Mouse (Mus musculus) embryo, embryonic 11.5 days (tissue): ENCODE measurements around the gene Rpl27.
A peak's percentile ranks its signal among the peaks of the same experiment; 100 is the strongest.
"Not testable (repeated sequence)": the region's sequence is repeated elsewhere in the genome, so short reads cannot be mapped to it uniquely, and the experiment has no call there.

Source experiments
- DNase-seq: peaks from one replicate; pipeline ENCODE4 v3.0.0-alpha.2; 2012; ENCODE audit warnings: low read depth, low spot score

The Rpl27 gene

DNA sequence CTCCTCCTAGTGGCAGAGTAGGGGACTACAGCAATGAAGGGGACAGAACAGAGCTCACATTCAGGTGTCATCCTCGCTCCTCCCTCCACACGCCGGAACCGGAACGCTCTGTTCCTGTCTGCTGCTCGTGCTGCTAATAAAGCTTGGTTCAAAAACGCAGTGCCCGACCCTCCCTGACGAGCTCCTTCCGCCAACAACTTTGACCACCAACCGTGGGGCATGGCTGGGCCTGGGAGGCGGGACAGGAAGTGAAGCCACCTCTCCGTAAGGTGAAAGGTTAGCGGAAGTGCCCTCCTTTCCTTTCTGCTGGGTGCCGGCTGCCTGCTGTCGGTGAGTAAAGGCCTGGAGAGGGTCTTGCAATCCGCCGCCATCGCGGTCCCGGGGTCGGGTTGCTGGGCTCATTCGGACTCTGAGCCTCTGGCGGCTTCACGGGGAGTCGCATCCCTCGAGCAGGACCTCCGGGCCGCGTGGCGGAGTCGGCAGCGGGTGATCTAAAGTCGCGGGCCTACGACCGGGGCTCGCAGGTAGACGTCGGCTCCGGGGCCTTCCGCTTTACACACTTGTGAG lies at the start of gene Rpl27:
Gene Rpl27, plus strand, starts transcription at position 172 of the 567 bp plus-strand sequence.
- peak; percentile 98 for DNase-seq

DNA sequence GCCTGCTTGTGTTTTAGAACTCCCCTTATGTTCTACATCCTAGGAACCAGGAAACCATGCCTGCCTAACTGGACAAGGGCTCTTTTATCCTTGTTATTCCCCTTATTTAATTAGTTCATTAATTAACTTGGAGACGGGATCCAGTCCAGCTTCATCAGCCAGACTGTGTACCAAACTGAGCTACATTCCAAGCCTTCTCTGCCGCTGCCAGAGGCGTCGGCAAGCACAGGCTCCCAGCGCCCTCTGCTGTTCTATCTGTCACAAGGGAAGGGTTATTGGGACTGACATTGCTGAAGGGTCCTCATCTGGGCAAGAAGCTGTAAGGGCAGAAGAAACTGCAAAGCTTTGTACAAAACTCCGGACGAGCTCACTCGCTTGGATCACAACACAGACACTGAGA lies 47.0 kb upstream of the Rpl27 start:
- DNase-seq = peak; percentile 61

DNA sequence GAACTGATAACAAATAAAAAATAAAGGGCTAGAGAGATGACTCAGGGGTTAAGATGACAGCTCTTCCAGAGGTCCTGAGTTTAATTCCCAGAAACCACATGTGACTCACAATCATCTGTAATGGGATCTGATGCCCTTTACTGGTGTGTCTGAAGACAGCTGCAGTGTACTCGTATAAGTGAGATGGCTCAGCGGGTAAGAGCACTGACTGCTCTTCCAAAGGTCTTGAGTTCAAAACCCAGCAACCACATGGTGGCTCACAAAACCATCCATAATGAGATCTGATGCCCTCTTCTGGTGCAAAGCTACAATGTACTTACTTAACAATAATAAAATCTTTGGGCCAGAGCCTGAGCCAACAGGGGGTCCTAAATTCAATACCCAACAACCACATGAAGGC lies 26.8 kb upstream of the Rpl27 start:
- no peak for DNase-seq

DNA sequence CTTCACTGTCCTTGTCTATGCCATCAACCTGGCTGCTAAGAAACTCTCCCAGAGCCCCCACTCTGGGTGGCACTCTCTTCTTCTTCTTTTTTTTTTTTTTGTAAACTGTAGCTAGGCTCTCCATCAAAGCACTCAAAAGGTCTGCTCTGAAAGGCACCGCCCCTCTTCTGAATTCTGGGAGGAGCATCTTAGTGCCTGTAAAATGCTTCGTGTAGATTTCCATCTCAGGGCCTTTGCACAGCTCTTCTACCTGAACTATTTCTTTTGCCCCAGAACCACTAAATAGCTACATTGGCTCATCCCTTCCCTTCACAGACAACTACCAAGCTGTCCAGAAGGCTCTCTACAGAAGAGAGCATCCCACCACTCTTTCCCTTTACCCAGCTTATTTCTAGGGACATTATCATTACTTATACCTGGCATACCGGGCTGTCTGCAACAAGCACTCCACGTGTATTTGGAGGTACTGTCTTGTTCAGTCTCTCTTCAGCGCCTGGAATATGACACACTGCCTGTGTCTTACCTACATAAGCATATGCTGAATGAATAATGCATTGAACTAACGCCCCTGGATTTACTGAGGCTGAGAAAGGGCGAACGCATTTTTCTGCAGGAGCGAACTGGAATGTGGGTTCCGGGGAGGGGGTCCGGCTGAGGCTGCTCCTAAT lies 25.5 kb upstream of the Rpl27 start:
- DNase-seq = no peak

DNA sequence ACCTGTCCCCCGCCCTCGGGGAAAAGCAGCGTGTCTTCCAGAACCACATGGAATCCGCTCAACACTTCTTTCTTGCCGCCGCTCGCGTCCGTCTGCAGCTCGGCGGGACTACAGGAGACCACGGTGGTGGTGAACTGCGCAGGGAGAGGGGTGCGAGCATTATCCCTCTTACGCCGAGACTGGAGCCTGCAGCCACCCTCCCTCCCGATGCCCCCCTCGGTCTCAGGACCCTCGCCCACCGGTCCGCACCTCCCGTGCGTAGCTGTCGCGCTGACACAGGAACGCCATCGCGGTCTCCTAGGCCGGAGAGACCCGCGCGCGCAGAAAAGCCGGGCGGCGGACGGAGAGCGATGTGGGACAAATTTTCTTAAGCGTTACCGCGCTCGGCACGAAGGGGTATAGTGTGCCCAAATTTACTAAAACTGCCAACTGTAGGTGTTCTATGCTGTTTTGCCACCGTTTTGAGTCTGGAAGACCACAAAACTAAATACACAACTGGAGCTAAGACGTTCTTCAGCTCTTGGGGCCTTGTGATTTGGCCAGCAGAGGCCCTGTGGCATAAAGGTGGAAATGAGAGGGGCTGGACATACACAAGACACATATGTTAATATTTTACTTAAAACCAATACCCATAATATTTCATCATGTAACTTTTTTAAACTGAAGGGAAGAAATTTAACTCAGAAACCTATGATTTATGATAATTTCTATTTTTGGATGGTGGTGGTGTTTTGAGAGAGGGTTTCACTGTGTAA lies 24.8 kb upstream of the Rpl27 start, which contains the start of gene Aarsd1:
Gene Aarsd1, minus strand, starts transcription at position 515 of the 755 bp plus-strand sequence.
- DNase-seq = peak; percentile 76

DNA sequence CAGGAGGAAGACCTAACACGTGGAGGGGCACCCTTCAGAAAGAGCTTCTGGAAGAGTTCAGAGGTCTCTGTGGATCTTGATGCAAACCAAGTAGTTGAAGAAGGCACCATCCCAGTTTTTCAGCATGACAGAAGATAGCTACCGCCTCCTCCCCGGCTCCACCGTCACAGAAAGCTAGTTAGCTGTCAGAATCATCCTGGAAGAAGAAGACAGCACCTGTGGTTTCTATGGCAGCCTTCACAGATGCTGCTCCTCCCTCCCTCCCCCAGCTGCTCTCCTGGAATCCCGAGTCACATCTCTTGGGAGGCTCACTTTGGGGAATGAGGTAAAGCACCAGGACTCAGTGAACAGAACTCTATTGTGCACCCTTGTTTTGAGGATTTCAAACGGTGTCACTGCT lies 23.1 kb upstream of the Rpl27 start:
- no peak for DNase-seq

DNA sequence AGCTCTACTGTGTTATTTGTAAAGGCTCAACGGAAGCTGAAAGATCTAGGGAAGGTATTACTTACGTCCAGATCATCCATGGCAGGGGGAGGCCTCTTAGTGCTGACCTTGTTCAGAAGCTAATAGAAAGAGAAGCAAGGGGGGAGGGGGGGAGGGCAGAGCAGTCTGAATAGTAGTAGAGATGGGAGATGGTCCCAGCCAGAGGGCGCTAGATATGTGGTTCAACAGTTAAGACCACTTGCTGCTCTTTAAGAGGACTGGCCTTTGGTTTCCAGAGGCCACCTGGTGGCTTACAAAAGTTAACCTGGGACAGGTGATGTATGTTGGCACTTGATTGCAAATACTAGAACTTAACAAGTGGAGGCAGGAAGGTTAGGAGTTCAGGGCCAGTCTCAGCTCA lies 22.5 kb upstream of the Rpl27 start:
- no peak for DNase-seq

DNA sequence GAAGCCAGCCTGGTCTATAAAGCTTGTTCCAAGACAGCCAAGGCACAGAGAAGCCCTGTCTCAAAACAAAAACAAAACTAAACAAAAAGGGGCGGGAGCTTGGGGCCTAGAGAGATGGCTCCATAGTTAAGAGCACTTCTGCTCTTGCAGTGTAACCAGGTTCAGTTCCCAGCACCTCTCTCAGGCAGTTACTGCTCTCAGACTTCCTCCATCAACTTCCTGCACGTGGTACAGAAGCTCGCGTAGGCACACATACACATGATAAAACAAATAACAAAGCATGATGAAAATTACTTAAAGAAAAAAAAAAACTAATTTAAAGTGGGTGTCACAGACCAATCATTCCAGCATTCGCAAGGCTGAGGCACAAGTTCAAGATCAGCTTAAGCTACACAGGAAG lies 21.9 kb upstream of the Rpl27 start:
- no peak for DNase-seq

DNA sequence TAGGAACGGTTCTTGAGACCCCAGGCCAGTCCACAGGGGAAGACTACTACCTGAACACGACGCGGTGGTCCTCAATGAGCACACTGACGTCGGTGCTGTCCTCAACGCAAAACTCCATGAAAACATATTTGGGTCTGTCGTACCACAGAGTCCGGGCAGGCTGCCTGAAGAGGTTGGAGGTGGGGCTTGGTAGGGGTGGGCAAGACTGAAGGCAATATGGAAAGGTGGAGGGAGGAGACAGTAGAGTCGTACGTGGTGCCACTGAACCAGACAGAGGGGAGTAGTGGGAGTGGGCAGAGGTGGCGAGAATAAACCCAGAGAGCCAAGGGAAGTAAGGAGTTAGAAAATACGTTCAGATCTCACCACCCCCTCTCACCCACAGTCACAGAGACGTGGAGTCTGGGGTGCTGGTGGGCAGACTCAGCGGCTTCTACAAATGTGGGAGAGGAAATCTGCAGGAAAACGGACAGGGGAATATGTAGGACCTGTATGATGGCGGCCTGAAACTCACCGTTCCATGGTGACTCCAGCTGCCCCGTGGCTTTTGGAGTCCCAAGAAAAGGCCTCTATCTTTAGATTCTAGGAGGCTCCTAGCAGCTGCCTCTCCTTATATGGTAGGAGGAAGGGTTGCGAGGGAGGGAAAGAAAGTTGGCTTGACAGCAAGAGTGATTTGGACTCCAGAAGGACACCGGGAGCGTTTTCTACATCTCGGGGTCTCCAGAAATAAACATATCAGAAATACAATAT lies 17.8 kb upstream of the Rpl27 start, which contains the start of gene Gm27029:
Gene Gm27029, minus strand, starts transcription at position 692 of the 747 bp plus-strand sequence.
- no peak for DNase-seq

DNA sequence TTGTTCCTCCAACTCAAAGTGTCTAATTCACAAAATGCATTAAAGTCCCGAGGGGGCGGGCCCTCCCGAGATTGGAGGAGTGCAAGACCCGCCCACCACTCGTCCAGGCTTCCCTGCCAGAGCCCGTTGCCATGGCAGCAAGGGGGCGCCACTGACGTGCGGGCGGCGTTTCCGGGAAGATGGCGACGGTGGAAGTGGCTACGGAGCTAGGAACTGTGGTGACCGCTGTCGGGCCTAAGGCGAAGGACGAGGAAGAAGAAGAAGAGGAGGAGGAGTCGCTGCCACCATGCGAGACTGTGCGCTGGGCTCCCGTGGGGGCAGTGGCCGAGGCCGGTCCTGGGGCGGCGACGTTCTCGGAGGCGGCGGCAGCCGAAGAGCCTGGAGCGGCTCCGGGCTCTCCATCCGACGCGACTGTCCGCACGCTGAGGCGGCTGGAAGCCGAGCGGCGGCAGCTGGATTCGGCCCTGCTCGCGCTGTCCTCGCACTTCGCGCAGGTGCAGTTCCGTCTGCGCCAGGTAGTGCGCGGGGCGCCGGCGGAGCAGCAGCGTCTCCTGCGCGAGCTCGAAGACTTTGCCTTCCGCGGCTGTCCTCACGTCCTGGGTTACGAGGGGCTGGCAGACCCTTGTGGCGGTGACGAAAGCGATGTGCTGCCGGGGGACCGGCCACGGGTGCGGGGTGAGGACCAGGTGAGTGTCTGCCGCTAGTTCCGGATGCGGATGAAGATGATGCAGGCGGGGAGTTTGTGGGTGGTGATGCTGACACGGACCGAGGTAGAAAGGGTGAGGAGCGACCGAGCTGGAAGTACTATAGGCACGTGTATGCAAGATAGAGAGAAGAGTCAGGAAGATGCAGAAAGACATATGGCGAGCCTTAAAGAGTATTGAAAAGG lies 16.9 kb upstream of the Rpl27 start, which contains the start of the genes Rundc1 and Ptges3l:
Gene Rundc1, plus strand, starts transcription at position 161 of the 889 bp plus-strand sequence.
Gene Ptges3l, minus strand, starts transcription at position 409 of the 889 bp plus-strand sequence.
- peak; percentile 91 for DNase-seq

DNA sequence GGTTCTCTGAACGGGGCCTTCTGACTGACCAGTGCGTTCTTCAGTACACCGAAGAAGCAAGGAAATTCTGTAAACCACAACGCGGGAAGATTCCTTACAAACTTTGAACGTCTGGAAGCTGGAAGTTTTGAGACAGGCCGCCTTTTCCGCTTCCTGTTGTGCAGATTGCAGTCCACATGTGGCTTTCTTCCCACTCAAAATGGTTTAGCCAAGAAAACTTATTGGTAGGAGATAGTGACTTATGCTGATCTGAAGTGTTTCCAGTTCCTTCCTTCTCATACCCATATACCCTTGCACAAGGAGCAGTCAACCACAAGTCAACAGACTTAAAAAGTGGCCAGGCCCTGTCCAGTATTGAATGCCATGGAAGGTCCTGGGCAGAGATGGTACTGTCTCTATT lies 15.9 kb upstream of the Rpl27 start:
- DNase-seq = no peak

DNA sequence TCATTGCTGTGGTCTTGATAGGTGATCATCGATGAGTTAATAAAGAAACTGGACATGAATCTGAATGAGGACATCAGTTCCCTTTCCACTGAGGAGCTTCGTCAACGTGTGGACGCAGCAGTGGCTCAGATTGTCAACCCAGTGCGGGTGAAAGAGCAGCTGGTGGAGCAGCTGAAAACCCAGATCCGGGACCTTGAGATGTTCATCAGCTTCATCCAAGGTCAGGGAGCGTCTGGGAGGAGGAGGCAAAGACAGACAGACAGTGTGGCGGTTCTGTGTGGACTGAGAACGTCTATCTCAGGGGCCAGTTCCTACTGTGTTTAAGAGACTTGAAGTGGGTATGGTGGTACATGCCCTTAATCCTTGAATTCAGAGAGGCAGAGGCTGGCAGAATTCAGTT lies 10.8 kb upstream of the Rpl27 start:
- no peak for DNase-seq

DNA sequence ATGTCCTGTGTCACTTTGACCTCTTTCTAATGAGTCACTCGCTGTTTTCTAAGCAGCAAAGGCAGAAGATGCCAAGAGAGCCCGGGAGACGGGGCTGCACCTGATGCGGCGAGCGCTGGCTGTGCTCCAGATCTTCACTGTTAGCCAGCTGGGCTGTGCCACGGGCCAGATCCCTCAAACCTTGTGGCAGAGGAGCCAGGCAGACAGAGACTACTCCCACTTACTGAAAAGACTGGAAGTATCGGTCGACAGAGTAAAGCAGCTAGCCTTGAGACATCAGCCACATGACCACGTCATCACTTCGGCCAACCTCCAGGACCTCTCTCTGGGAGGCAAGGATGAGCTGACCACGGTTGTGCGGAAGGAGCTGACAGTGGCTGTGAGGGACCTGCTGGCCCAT lies 8.7 kb upstream of the Rpl27 start:
- no peak for DNase-seq

DNA sequence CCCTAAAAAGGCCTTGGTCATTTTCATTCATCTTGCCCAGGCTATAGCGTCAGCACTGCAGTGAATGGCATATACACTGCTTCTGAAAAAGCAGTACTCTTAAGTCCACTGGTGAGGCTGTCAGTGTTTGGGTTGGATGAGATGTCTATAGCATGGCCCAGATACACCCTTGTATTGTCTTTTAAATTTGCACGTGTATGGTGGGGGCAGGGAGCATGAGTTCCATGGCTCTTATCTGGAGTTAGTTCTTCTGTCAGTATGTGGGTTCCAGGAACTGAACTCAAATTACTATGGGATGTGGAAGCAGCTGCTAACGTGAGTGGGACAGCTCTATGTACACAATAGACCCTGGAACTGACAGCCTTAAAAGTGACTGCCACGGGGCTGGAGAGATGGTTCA lies 6.3 kb upstream of the Rpl27 start:
- DNase-seq = no peak

DNA sequence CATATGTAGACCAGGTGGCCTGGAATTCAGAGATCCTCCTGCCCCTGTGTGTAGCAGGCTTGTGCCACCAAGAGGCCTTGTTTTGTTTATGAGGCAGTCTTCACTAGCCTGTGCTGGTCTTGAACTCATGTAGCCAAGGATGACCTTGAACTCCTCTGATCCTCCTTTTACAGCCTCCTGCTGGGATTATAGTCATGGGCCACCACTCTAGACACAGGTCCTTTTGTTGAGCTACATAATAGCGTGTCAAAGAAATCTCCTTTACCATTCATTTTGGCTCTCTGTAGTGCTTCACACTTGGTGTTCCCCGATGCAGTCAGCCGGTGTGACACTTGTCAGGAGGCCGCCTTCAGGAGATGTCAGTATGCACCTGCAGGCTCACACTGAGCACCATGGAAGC lies 5.2 kb upstream of the Rpl27 start:
- no peak for DNase-seq

DNA sequence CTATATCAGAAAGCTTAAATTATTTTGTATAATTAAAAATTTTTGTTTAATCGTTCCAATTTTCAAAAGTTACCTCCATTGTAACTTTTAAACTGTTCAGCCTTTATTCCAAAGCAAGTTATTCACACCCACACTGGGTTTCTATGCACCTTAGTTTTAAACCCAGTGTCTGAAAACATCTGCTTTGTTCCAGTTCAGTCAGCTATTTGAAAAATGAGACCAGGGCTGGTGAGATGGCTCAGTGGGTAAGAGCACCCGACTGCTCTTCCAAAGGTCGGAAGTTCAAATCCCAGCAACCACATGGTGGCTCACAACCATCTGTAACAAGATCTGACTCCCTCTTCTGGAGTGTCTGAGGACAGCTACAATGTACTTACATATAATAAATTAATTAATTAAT lies 4.1 kb upstream of the Rpl27 start:
- not testable (repeated sequence) for DNase-seq

DNA sequence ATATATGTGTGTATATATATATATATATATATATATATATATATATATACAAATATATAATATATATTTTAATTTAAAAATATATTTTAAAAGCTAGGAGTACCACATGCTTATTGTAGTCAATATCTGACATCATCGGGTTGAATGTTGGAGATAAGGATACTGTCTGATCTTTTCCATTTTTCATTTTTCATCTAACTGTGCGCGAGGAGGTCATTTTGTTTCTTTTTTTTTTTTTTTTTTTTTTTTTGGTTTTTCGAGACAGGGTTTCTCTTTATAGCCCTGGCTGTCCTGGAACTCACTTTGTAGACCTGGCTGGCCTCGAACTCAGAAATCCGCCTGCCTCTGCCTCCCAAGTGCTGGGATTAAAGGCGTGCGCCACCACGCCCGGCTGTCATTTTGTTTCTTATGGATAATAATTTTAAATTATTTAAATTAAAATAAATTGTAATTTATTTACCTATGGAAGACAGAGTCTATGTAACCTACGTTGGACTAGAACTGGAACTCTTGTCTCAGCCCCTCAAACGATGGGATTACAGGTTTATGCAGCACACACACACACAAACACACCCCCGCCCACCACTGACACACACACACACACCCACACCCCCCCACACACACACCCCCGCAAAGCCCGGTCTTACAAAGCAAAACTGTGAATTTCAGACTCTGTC lies 510 bp upstream of the Rpl27 start:
- not testable (repeated sequence) for DNase-seq

DNA sequence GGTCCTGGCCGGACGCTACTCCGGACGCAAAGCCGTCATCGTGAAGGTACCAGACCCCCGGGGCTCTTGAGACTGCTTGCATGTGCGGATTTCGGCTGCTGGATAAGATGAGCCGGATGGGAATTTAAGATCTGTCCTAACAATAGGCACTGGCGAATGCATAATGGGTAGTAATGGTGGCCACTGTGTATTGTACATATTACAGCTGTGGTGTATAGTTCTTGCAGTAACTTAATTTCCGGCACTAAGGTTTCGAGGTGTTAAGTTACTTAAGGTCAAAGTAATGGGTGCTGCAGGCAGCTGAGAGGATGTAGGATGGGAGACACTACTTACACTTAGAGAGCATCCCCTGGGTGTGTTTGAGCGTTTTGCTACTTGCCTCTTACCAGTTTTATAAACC lies 662 bp downstream of the Rpl27 start:
- no peak for DNase-seq

DNA sequence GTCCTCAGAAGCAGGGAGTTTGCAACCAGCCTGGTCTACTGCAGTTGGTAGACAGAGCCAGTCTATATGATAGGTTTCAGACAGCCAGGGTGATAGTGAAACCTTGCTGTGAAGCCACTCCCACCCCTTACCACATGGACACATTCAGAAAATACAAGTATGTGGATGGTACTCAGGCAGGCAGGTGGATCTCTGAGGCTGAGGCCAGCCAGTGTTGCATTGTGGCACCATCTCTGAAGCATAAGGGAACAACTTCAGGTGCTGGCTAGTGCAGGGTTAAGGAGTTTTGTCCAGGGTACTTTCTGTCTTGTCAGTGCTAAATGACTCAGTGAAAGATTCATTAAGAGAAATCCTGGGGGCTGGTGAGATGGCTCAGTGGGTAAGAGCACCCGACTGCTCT lies 4.2 kb downstream of the Rpl27 start:
- DNase-seq = no peak

DNA sequence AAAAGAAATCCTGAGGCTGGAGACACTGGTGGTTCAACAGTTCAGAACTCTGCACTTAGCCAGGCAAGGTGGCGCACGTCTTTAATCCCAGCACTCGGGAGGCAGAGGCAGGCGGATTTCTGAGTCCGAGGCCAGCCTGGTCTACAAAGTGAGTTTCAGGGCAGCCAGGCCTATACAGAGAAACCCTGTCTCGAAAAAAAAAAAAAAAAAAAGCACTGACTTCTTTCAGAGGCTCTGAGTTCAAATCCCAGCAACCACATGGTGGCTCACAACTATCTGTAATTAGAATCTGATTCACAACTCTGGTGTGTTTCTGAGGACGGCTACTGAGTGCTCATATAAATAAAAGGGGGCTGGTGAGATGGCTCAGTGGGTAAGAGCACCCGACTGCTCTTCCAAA lies 4.8 kb downstream of the Rpl27 start:
- DNase-seq = not testable (repeated sequence)
